In the genomic region with DNA sequence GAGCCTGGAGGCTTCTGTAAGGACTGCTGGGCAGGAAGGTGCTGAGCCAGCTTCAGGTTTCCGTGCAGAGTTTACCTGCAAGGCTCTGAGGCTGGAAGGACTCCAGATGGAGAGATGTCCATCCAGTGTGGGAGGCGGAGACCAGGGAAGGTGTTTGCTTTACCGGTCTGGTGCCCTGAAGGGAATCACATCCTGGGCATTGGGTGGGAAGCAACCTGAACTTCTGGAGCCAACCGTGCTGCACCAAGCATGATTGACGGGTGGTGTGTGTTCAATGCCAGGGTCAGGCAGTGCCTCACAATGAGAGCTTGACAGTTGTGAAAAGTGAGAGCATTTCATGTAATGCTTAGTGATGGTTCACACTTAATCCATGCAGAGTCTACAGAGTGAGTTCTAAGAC, we compare ENCODE assay signal across 30 mouse cellular contexts. TPM values are rescaled to one million over a fixed set of nuclear protein-coding genes. Genes with fewer than 3 reads are reported as not detected.
DNase-seq lines count a peak whose midpoint lies in the region; TF ChIP-seq lines count a peak whose summit lies in the region.
"Had no signal": no experiment of that assay in that cellular context is flagged by ENCODE, and none has a peak within 500 bp of the region (broad histone marks: within the 10 kb centered on the region; RNA-seq: fewer than 3 reads in every experiment).

No protein-coding gene starts in this region.

- DNase-seq in cerebellum, adult 9-10 months: peak; percentile 20
- no peak for DNase-seq in cerebellum, postnatal 4 days (ENCODE audit: low spot score in 2 of 2)
- no peak for DNase-seq in layer of hippocampus, adult 2 months (ENCODE audit: low spot score in 2 of 2)
- DNase-seq in layer of hippocampus, postnatal 25 days (ENCODE audit: extremely low spot score in 1 of 2, low spot score in 1 of 2): no peak
- DNase-seq in liver: no peak
- DNase-seq: adrenal gland, adult 2 months; adrenal gland, postnatal 14 days; cerebellum, adult 11 months; cerebellum, adult 2 months; cerebellum, postnatal 10 days; cerebellum, postnatal 36 days; gastrocnemius, postnatal 10 days; gastrocnemius, postnatal 36 days had no signal

- H3K27ac ChIP-seq in layer of hippocampus, adult 2 months: peak overlapping the region; percentile 85; the same call in 1 of the 2 replicates
- H3K27ac ChIP-seq: forebrain, embryonic 10.5 days; hindbrain, embryonic 10.5 days; hindbrain, embryonic 13.5 days; hindbrain, postnatal 0 days had no signal

- H3K4me3 ChIP-seq in layer of hippocampus, adult 2 months: no peak overlapping the region
- no peak overlapping the region for H3K4me3 ChIP-seq in myocyte
- H3K4me3 ChIP-seq: forebrain, embryonic 10.5 days; forebrain, embryonic 13.5 days; hindbrain, embryonic 10.5 days; hindbrain, embryonic 13.5 days had no signal

- H3K27me3 ChIP-seq in myocyte (ENCODE audit: control insufficient read depth, insufficient read depth, insufficient read length): no peaks in the 10 kb centered on the region
- H3K27me3 ChIP-seq: forebrain, embryonic 13.5 days; hindbrain, embryonic 13.5 days; Patski had no signal

- no peak overlapping the region for H3ac ChIP-seq in myocyte (ENCODE audit: control insufficient read depth, insufficient read length)

- no peak overlapping the region for H3K4me2 ChIP-seq in myocyte (ENCODE audit: low read depth)
- H3K4me2 ChIP-seq: forebrain, embryonic 13.5 days; heart, embryonic 11.5 days; hindbrain, embryonic 13.5 days had no signal

- H3K79me2 ChIP-seq in myocyte (ENCODE audit: control insufficient read depth, insufficient read depth): peaks cover 4% of the 10 kb centered on the region

- TF ChIP-seq CTCF in layer of hippocampus, adult 2 months (conservative IDR thresholded peaks at IDR 0.05): no peak

- peak; percentile 57 for TF ChIP-seq POLR2A in myocyte (IDR thresholded peaks at IDR 0.05; ENCODE audit: insufficient read length, low read depth)

- peaks cover 60% of the 10 kb centered on the region for H3K36me3 ChIP-seq in myocyte (ENCODE audit: control insufficient read depth, insufficient read depth)

TF ChIP-seq in myocyte, 11 proteins besides CTCF, POLR2A, EP300 and RAD21:
- TF ChIP-seq POLR2AphosphoS2 (IDR thresholded peaks at IDR 0.05; ENCODE audit: insufficient read length, low read depth): peak; percentile 78
- TF ChIP-seq MYOG (IDR thresholded peaks at IDR 0.05; ENCODE audit: control insufficient read depth in 1 of 3, insufficient read depth in 1 of 3, insufficient read length in 2 of 3, low read depth in 2 of 3): peak in 1 of 3 experiments; percentile 16
- no peak for TF ChIP-seq TCF12 (IDR thresholded peaks at IDR 0.05; ENCODE audit: insufficient read depth, poor library complexity, severe bottlenecking)
- TF ChIP-seq CEBPB (IDR thresholded peaks at IDR 0.05; ENCODE audit: insufficient read depth, poor library complexity, severe bottlenecking): no peak

RNA-seq across cellular contexts. Expression of a gene that starts 12.4 kb away (rescaled TPM):
- 100 to 1,000 TPM; 416 to 423 TPM for total RNA-seq in layer of hippocampus, adult 2 months (2021)
- 100 to 1,000 TPM; 401 to 447 TPM for total RNA-seq in layer of hippocampus, postnatal 25 days (2021)
- 1,358 TPM for polyA plus RNA-seq in myocyte (2012; fragmentation: generic; extraction: Trizol)

RNA-seq across cellular contexts. Expression of a gene that starts 32.5 kb away (rescaled TPM):
- total RNA-seq in layer of hippocampus, adult 2 months (2021): 100 to 1,000 TPM; 144 to 153 TPM
- 100 to 1,000 TPM; 106 to 134 TPM for total RNA-seq in layer of hippocampus, postnatal 25 days (2021)
- 34.0 TPM for polyA plus RNA-seq in myocyte (2012; fragmentation: generic; extraction: Trizol)

RNA-seq across cellular contexts. Expression of a gene that starts 47.8 kb away (rescaled TPM):
- total RNA-seq in layer of hippocampus, adult 2 months (2021): not detected
- not detected for total RNA-seq in layer of hippocampus, postnatal 25 days (2021)
- polyA plus RNA-seq in myocyte (2012; fragmentation: generic; extraction: Trizol): 52.7 TPM
- total RNA-seq: adrenal gland, postnatal 4 days; gastrocnemius, adult 18-20 months; gastrocnemius, postnatal 10 days; granulocyte monocyte progenitor cell, adult 5-6 weeks; heart, postnatal 25 days; hindbrain, postnatal 0 days had no signal
- polyA plus RNA-seq: adrenal gland, adult 2 months; cerebellum, adult 2 months; embryonic facial prominence, embryonic 14.5 days; forebrain, embryonic 10.5 days; forebrain, embryonic 13.5 days; forebrain, embryonic 16.5 days; heart, embryonic 11.5 days; heart, embryonic 14.5 days; heart, postnatal 0 days; hindbrain, embryonic 13.5 days; hindbrain, postnatal 0 days; inflammation-experienced regulatory T-cells, adult 6 months; Patski had no signal
